Mouse (Mus musculus): ENCODE data around the gene Sytl5.

Gene Sytl5

DNA sequence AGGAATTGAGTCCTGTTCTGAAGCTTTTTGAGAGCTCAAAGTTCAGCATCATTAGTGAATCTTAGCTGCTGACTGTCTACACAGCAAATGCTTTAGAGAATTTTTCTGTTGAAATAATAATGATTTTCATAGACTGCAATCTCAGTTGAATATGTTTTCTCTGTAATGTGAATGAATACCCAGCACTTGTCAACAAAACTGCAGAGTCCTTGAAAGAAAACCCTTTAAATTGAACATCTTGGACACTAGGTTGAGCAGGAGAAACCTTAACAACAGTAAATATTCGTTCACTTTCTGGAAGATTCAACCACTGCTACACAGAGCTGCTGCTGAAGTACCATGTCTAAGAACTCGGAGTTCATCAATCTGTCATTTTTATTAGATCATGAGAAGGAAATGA lies at the start of gene Sytl5:
Sytl5 (plus strand) TSS at position 301 of the 400 bp plus-strand sequence.
- no peak for DNase-seq (ENCODE audit: low spot score)

DNA sequence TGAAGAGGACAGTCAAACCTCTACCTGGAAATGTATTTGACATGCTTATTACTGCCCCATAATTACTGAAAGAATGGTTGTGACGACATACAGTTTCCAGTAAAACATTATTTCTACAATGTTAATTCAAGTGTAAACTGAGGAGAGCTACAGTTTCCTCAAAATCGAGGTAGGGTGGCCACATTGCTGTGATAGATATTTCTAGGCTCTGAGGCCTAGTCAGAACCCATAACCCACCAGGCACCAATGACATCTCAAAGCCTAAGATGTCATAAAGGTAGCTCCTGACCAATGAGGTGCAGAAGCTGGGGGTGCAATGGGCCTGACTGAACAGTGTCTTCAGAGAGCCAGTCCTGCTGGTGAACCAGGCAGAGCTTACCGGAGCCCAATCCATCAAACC lies 38.8 kb upstream of the Sytl5 start, which contains the start of gene Hypm:
Hypm (plus strand) TSS at position 301 of the 400 bp plus-strand sequence.
- DNase-seq (ENCODE audit: low spot score) = no peak

DNA sequence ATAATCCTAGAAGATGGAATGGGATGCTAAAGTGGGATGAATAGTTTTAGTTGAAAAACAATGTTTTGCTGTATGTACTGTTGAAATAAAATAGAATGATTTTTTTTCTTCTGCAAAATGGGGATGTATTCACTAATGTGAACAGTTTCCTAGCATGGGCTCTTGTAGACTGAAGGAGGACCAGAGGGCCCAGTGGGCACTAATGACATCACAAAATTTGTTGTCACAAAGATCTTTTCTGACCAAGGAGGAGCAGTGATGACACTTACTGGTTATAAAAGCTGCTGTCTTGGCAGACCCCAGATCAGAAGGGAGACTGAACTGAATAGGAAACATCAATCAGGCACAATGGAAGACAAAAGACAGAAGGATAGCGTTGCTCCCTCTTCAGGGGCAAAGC lies 36.0 kb upstream of the Sytl5 start, which contains the start of gene H2al3:
H2al3 (plus strand) TSS at position 301 of the 400 bp plus-strand sequence.
- DNase-seq (ENCODE audit: low spot score) = no peak

DNA sequence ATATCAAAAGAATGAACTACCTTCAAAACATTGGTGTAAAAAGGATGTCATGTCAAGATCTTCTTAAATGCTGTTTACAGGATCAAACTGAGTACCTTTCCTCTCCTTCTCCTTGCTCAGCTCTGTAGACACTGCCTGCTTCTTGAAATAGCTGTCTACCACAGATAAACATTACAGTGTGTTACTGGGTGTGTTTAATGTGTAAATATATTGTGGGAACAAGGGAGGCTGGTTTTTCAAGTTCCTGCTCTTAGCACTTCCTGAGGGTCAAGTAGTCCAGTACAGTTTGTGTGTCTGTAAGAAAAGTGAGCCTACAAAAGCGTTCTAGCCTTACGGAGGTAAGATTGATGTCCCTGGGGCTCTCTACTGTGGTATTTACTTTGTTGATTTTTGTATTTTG lies 23.6 kb upstream of the Sytl5 start:
- no peak for DNase-seq (ENCODE audit: low spot score)

DNA sequence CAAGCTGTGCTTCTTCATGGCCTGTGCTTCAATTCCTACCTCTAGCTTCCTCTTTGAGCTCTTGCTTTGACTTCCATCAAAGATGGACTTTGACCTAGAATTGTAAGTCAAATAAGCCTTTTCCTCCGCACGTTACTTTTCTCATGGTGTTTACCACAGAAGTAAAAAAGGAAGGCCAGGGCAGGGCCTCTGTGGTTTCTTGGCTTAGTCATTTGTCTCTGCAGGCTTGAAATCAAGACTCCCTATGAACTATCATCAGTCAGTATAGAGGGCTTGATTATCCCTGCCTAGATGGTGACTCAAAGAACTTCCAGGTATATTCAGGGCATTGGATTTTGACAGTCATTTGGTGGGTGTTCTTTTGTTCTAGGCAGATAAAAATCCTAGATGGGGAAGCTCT lies 9.9 kb upstream of the Sytl5 start:
- DNase-seq (ENCODE audit: low spot score) = no peak

DNA sequence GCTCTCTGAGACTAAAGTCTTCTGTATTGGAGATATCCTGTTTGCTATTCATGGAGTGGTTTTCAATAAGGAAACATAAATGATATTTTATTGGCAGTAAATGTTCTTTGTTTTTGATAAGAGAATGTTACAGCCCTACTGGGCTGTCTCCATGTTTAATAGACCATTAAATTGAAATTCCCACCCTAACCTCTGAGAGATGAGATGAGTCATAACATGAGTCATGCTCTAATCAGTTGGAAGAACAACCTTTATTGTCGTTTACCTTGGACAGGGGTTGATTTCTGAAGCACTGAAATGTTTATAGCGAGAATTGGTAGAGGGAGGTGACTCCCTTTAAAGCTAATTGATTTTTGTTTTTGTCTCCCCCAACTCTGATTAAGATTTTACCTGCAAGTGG lies 24.1 kb downstream of the Sytl5 start:
- DNase-seq (ENCODE audit: low spot score) = no peak

DNA sequence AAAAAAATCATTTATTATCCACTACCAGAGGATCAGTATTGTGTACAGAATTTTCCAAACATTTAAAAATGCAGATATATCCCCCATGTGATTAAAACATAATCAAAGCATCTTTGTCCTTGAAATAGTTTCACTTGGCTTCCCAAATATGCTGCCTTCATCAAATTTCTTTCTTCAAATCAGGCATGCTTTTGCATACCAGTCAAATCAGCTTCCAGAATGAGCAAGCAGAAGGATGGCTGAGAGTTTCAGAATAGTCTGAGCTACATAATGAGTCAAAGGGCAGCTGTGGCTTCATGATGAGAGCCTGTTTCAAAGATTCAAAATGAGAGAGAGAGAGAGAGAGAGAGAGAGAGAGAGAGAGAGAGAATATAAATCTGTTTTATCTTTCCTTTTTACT lies 48.4 kb downstream of the Sytl5 start:
- no peak for DNase-seq (ENCODE audit: low spot score)

DNA sequence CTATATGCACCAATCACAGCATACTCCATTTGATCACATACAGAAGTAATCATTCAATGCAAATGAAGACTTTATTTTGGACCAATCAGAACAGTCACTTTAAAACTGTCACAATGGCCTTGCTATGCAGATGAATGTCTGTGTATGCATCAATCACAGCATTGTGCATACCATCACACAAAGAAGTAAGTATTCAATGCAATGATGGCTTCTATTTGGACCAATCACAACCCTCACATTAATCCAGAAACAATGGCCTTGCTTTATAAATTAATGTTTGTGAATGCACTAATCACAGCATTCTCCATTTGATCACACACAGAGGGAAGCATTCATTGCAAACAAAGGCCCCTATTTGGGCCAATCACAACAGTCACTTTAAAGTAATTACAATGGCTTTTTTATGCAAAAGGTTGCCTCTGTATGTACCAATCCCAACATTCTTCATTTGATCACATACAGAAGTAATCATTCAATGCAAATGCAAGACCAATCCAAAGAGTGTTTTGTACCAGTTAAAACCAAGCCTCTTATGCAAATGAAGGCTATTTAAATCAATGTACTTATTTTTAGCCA lies 98.8 kb downstream of the Sytl5 start:
- no peak for DNase-seq (ENCODE audit: low spot score)

DNA sequence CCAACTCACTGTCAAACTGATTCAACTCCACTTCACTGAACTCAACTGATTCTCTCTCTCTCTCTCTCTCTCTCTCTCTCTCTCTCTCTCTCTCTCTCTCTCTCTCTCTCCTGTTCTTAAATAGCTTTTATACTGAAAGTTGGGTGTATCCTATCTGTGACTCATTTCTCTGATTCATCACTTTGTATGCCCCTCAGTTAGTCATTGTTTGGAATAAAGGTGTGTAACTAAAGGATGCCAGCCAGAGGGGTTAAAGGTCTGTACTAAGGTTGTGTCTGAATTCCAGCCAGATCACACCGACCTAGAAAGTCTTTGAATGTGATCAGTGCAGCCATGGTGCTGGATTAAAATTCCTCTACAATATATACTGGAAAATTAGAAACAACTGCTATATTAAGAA lies 115.3 kb downstream of the Sytl5 start:
- DNase-seq (ENCODE audit: low spot score) = no peak

DNA sequence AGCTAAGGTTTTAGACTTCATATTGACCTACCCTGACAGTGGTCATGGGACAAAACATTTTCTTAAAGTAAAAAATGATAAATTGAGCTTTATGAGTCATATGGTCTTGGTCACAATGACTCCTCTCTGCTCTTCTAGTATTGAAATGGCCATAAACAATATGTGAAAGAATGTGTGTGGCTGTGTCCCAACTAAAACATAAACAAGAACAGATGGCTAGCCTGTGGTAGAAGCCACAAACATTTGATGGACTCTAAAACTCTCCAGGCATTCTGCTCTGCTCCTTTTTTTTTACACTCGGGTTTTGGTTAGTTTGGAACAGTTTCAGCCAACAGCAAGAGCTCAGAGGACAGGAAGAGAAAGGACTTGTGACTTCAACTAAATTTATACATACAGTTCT lies 120.5 kb downstream of the Sytl5 start:
- no peak for DNase-seq (ENCODE audit: low spot score)

DNA sequence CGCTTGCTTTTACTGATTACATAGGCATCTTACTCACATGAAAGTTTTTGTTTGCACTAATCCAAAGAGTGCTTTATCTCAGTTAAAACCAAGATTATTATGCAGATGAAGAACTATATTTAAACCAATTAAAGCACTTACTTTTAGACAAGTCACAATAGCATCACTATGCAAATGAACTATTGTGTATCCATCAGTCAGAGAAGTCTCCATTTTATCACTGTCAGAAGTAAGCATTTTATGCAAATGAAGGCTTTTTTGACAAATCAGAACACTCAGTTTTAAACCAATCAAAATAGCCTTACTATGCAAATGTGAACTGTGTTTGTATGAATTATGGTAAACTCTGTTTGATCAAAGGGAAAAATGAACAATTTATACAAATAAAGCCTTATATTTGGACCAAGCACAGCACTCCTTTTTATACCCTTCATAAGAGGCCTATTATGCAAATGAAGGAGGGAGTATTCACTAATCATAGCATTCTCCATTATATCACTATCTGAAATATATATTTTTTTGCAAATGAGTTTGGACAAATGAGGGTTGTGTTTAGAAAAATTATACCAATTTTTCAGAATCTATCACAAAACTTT lies 122.4 kb downstream of the Sytl5 start:
- DNase-seq (ENCODE audit: low spot score) = no peak

DNA sequence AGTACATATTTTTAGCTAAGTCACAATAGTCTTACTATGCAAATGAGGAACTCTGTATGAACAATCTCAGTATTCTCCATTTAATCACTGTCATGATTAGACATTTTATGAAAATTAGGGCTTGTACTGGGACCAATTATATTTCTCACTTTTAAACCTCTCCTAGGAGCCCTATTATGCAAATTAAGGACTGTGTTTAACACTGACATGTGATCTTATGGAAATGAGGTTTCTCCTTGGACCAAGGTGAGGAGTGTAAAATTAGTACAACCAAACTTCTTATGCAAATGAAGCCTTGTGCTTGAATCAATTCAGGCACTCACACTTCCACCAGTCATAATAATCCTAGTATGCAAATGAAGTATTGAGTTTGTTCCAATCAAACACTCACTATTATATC lies 124.8 kb downstream of the Sytl5 start:
- DNase-seq (ENCODE audit: low spot score) = no peak

DNA sequence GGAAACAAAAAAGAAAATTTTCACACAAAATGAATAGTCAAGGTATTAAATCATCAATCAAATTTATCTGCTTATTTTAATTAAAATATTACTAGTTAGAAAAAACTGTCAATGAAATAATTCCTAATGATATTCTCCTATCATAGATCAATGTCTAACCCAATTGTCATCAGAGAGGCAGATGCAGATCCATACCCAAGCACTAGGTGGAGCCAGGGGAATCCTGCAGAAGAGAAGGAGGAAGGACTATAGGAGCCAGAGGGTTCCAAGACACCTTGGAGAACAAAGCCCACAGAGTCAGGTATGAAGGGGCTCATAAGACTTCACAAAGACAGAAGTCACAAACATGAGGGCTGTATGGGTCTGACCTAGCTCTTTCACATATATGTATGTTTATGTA lies 149.2 kb downstream of the Sytl5 start:
- no peak for DNase-seq (ENCODE audit: low spot score)

All from ovary, postnatal 14 days (tissue).